Mouse (Mus musculus) midbrain, embryonic 12.5 days (tissue): ENCODE measurements around the gene Npm1. TPM values are rescaled to one million over a fixed set of nuclear protein-coding genes. Genes with fewer than 3 reads are reported as not detected.

Experiments used
- ATAC-seq: fragments of 200-750 bp; cut with Nextera tagmentation; 2 replicates; pipeline ENCODE4 v1.8.0; 2017; ENCODE audit warnings: low read depth, moderate TSS enrichment, moderate library complexity; ENCODE audit not compliant: low FRiP score
- H3K27ac ChIP-seq: fragments of 300-500 bp; sonication (generic); replicated peaks from 2 replicates; pipeline ENCODE4 v1.5.1; 2016; ENCODE audit warnings: mild to moderate bottlenecking
- H3K27me3 ChIP-seq: fragments of 300-500 bp; sonication (generic); 2 replicates; pipeline ENCODE4 v1.6.1; 2016; ENCODE audit warnings: mild to moderate bottlenecking
- H3K36me3 ChIP-seq: fragments of 300-500 bp; sonication (generic); 2 replicates; pipeline ENCODE4 v1.6.1; 2016
- H3K4me1 ChIP-seq: fragments of 300-500 bp; sonication (generic); 2 replicates; pipeline ENCODE4 v1.6.1; 2016
- H3K4me2 ChIP-seq: fragments of 300-500 bp; sonication (generic); replicated peaks from 2 replicates; pipeline ENCODE4 v1.6.1; 2016; ENCODE audit warnings: mild to moderate bottlenecking, moderate library complexity
- H3K4me3 ChIP-seq: fragments of 300-500 bp; sonication (generic); 2 replicates; pipeline ENCODE4 v1.5.1; 2016; ENCODE audit warnings: mild to moderate bottlenecking
- H3K9ac ChIP-seq: fragments of 300-500 bp; sonication (generic); replicated peaks from 2 replicates; pipeline ENCODE4 v1.6.1; 2016; ENCODE audit warnings: mild to moderate bottlenecking, moderate library complexity
- H3K9me3 ChIP-seq: fragments of 300-500 bp; sonication (generic); 2 replicates; pipeline ENCODE4 v1.6.1; 2016; ENCODE audit warnings: mild to moderate bottlenecking
- WGBS: fragments of 180-500 bp; shearing (Covaris S2); methylation state at CpG from one replicate; pipeline ENCODE4 v1.1.7; 2016; 5-methylcytosine and 5-hydroxymethylcytosine counted together
- polyA plus RNA-seq: library from polyadenylated mRNA; unstranded; fragments of >200 nt; fragmentation: Nextera tagmentation; extraction: Ambion mirVana; gene quantifications from 2 replicates; pipeline ENCODE4 v1.2.1, GENCODE M21; 2016

Npm1 gene
- polyA plus RNA-seq, 1 experiment from 2014 or later: 647 TPM

DNA sequence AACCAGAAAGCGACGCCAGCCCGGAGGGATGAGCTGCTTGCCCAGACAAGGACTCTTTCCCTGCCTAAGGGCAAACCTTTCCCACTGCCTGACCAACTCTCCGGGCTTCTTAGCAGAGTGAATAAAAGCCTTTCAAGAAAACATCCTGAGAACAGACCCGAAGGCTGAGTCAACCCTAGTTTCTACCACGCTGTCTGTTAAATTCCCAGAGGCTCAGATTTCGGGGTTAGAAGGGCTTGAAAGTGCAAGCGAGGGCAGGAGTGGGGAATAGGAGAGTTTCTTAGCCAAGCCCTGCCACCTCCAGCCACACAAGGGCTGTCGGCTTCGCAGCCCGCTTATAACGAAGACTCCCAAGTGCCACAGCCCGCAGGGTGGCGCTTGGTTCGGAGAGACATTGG lies 36.1 kb upstream of the Npm1 start:
- no peak overlapping the region for H3K4me3 ChIP-seq
- peaks cover 97% of the 10 kb centered on the region for H3K27me3 ChIP-seq
- no peak for ATAC-seq
- no peak overlapping the region for H3K4me2 ChIP-seq
- H3K27ac ChIP-seq: no peak overlapping the region
- H3K9ac ChIP-seq: no peak overlapping the region
- H3K36me3 ChIP-seq: no peaks in the 10 kb centered on the region
- H3K9me3 ChIP-seq: peaks cover 7% of the 10 kb centered on the region; the same call in 1 of the 2 replicates
- 2% methylated on average over 15 of the region's 15 CpGs for WGBS
- H3K4me1 ChIP-seq: peaks cover 41% of the 10 kb centered on the region

DNA sequence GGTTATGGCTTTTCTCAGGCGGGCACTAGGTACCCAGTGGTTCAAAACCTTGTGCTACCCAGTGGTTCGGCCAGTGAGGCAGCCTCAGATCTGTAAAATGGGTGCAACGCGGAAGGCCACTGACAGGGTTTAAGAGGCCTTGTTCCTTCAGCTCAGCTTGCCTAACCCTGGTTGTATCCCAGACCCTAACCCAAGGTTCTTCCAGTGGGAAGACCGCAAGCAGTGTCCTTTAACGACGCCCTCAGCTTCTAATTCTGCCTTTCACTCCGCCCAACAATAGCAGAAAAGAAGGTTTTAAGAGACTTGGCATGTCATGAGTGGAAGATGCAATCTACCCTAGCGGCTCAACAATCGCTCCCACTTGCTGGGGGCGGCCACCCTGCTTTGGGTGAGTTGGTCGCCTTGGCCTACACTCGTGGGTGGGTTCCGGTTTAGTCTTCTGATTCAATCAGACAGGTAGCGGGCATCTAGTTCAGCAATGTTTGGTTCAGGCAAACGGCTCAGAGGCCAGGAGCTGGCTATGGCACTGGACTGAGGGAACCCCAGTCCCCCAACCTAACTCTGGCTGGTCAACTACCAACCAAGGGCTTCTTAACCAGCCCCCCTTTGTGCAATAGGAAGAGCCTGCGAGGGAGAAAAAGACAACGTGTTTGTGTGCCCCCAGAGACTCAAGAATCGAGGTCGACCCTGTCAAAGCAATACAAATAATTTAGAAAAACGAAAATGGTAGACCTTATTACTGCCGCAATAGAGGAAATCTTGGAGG lies 35.5 kb upstream of the Npm1 start:
- Histone ChIP-seq H3K4me1 (peaks cover 35% of the 10 kb centered on the region), H3K4me2 (no peak overlapping the region), H3K27me3 (peaks cover 96% of the 10 kb centered on the region), H3K9me3 (peaks cover 7% of the 10 kb centered on the region; the same call in 1 of the 2 replicates), H3K36me3 (no peaks in the 10 kb centered on the region), H3K4me3 (no peak overlapping the region), H3K9ac (no peak overlapping the region), H3K27ac (no peak overlapping the region)
- WGBS: 17% methylated on average over 22 of the region's 22 CpGs
- ATAC-seq: no peak

DNA sequence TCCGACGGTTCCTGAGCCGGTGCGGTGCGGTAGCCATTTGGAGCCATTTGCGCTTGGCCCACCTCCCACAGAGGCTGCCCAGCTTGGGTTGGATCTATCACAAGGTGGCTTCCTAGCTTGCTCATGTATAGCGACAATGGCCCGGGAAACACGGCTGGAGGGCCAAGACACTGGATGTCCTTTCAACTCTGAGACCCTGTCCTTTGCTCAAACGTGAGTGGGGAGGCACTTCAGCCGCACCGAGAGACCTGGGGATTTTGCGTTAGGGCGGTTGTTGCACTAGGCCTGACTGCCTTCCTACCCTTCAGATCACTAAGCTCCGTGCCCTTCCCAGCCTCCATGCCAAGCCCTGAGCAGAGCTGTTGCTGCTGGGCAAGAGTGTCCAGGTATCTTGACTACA lies 34.7 kb upstream of the Npm1 start:
- Histone ChIP-seq H3K27ac (no peak overlapping the region), H3K9me3 (peaks cover 7% of the 10 kb centered on the region; the same call in 1 of the 2 replicates), H3K36me3 (no peaks in the 10 kb centered on the region), H3K4me2 (no peak overlapping the region), H3K9ac (no peak overlapping the region), H3K27me3 (peaks cover 95% of the 10 kb centered on the region), H3K4me3 (no peak overlapping the region), H3K4me1 (peaks cover 27% of the 10 kb centered on the region)
- ATAC-seq: no peak
- WGBS: 15% methylated on average over 15 of the region's 15 CpGs

DNA sequence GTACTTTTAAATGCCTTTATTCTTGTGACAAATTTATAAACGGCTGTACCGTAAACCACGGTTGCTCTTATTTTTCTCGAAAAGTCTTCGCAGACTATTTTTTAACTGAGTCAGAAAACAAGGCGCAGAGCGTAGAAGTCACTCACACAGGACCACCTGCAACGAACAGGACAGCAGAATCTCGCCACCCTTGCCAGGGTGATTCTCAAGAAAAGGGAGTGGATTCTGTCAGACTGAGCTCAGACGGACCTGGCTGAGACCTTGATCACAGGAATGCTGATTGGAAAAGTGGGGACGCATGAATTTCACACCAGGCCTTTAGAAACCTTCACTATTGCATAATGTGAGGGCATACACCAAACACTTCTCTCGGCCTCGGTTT lies 34.1 kb upstream of the Npm1 start:
- ATAC-seq: no peak
- H3K4me3 ChIP-seq: no peak overlapping the region
- H3K36me3 ChIP-seq: no peaks in the 10 kb centered on the region
- WGBS: 28% methylated on average over 13 of the region's 13 CpGs
- H3K9me3 ChIP-seq: peaks cover 7% of the 10 kb centered on the region; the same call in 1 of the 2 replicates
- peaks cover 22% of the 10 kb centered on the region for H3K4me1 ChIP-seq
- H3K27me3 ChIP-seq: peaks cover 90% of the 10 kb centered on the region
- no peak overlapping the region for H3K27ac ChIP-seq
- no peak overlapping the region for H3K9ac ChIP-seq
- H3K4me2 ChIP-seq: no peak overlapping the region

DNA sequence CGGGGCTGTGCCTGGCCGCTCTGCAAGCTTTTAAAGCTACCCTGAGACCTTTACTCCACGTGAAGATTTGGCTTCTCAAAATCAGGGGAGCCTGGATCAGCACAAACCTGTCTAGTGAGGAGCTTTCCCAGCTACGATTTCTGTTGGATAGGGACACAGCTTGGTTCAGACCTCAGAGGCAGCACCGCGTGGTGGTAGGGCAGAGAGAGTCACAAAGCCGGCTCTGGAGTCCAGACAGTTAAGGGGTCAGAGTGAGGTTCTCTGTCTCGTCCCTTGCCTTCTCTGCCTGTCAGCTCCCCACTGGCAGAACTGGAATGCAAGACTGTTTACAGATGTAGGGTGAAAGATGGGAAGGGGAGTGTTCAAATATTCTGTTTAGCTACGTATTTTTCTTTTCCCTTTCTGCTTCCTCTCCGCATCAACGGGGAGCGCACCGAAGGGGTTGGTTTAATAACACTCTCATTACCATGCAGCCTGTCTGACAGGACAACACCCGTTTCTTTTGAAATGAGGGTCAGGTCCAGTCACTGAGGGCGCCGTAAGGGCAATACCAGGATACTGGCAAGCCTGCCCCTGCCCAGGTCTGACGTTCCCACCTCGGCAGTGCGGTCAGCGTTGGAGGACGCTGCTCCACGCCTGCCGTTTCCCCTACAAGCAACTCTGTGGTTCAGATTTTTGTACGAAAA lies 33.6 kb upstream of the Npm1 start:
- Histone ChIP-seq H3K4me3 (no peak overlapping the region), H3K9ac (no peak overlapping the region), H3K27ac (no peak overlapping the region), H3K36me3 (no peaks in the 10 kb centered on the region), H3K27me3 (peaks cover 86% of the 10 kb centered on the region), H3K9me3 (peaks cover 7% of the 10 kb centered on the region; the same call in 1 of the 2 replicates), H3K4me2 (no peak overlapping the region), H3K4me1 (peaks cover 19% of the 10 kb centered on the region)
- no peak for ATAC-seq
- 11% methylated on average over 24 of the region's 24 CpGs for whole genome bisulfite sequencing

DNA sequence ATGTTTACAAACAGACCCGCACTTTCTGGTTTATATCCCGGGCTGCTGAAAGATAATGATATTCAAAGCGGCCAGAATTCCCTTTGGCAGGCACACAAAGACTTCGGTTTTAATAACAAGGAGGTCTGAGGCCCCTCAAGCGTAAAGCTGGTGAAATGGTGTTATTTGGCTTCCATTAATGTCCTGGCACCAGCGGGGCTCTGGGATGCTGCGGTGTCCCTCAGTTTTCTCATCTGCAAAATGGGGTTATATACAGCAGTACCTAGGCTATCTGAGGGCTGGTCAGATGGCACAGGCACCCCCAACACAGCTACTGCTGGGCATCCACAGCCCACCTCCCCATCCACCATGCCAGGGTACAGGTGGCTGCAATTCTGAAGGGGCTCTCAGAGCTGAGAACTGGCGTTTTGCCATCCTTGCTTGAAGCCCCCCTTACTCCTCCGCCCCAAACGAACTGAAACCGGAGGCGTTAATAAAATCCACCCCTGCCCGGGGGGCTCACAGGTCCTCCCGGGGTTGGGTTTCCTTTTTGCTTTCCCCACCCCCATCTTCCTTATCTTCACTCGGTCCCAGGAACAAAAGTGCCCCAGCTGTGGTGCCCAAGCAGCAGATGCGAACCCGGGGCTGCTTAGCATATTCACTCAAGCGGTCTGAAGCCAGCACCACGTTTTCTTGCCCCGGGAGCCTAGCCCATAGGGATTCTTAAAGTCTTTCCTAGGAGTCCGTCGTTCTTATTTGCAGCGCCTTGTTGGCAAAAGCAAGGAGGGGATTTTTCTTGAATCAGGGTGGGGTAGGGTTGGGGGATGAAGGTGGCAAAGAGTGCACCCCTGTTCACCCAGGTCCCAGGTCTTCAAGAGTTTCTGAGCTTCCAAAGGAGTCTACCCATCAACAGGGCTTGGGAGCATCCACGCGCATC lies 32.8 kb upstream of the Npm1 start:
- peaks cover 86% of the 10 kb centered on the region for H3K27me3 ChIP-seq
- no peaks in the 10 kb centered on the region for H3K36me3 ChIP-seq
- H3K4me2 ChIP-seq: no peak overlapping the region
- H3K9me3 ChIP-seq: peaks cover 7% of the 10 kb centered on the region; the same call in 1 of the 2 replicates
- H3K27ac ChIP-seq: no peak overlapping the region
- H3K9ac ChIP-seq: no peak overlapping the region
- 0 out of 2 replicates have a peak, but pooled peaks have one; percentile 31 for ATAC-seq
- WGBS: 2% methylated on average over 25 of the region's 25 CpGs
- peaks cover 11% of the 10 kb centered on the region for H3K4me1 ChIP-seq
- no peak overlapping the region for H3K4me3 ChIP-seq

DNA sequence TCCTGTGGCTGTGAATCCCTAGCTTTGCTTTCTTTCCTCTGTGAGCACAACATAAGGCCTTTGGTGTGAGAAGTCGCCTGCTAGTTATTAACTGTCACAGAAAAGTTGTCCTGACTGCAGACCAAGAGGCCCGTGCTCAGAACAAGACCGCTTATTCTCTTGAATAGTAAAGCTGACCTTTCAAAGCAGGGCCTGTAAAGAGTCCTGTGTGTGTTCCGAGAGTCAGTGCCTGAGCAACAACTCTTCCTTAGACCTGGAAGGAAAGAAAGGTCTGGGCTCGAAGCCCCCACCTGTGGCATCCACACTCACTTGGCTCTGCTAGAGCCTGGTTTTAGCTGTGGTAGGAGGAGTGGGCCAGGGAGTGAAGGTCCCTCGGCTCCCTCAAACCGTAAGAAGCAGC lies 32.1 kb upstream of the Npm1 start:
- H3K4me1 ChIP-seq: peaks cover 4% of the 10 kb centered on the region
- H3K27ac ChIP-seq: no peak overlapping the region
- H3K4me3 ChIP-seq: no peak overlapping the region
- H3K27me3 ChIP-seq: peaks cover 86% of the 10 kb centered on the region
- 21% methylated on average over 7 of the region's 7 CpGs for WGBS
- H3K4me2 ChIP-seq: no peak overlapping the region
- H3K9me3 ChIP-seq: peaks cover 7% of the 10 kb centered on the region; the same call in 1 of the 2 replicates
- H3K36me3 ChIP-seq: no peaks in the 10 kb centered on the region
- no peak for ATAC-seq
- no peak overlapping the region for H3K9ac ChIP-seq

DNA sequence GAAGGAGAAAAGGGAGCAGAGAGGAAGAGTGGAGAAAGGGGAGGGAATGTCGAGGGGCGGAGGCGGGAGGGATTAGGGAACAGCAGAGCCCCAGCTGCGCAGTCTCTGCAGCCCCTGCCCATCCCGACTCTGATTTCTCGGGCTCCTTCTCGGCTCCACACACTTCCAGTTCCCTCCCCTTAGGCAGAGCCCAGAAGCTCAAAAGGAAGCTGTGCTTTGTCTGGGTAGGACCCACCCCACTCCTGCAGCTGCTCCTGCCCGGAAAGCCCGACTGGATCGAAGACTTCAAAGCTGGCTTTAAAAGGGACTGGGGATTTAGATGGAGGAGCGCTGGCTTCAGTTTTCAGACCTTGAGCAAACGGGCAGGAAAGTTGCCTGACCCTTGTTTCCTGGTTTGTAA lies 30.7 kb upstream of the Npm1 start:
- Histone ChIP-seq H3K27ac (no peak overlapping the region), H3K4me3 (peak overlapping the region; percentile 19; the same call in 1 of the 2 replicates), H3K9ac (no peak overlapping the region), H3K27me3 (peaks cover 73% of the 10 kb centered on the region), H3K4me2 (peak overlapping the region; percentile 33), H3K9me3 (peaks cover 7% of the 10 kb centered on the region; the same call in 1 of the 2 replicates), H3K36me3 (no peaks in the 10 kb centered on the region), H3K4me1 (peaks cover 3% of the 10 kb centered on the region; the same call in 1 of the 2 replicates)
- ATAC-seq: peak; percentile 83
- under 1% methylated on average over 12 of the region's 12 CpGs for whole genome bisulfite sequencing

DNA sequence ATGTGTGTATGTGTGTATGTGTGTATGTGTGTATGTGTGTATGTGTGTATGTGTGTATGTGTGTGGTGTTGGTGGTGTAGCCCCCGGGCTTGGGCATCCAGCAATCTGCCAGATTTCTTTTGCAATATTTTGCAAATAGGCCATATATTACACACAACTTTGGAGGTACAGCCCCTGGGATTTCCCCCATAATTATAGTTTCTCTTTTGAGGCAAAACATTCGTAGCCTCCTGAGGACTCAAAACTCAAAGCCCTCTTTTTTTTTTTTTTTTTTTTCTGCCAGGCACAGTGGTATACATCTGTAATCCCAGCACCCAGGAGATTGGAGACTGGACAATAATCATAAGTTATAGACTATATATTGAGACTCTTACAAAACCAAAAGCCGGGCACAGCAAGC lies 18.8 kb upstream of the Npm1 start:
- ATAC-seq: no peak
- no peak overlapping the region for H3K27ac ChIP-seq
- H3K4me2 ChIP-seq: no peak overlapping the region
- no peaks in the 10 kb centered on the region for H3K9me3 ChIP-seq
- no peak overlapping the region for H3K9ac ChIP-seq
- H3K4me1 ChIP-seq: peaks cover 19% of the 10 kb centered on the region
- no peak overlapping the region for H3K4me3 ChIP-seq
- peaks cover 51% of the 10 kb centered on the region for H3K27me3 ChIP-seq
- 81% methylated on average over 3 of the region's 3 CpGs for WGBS
- no peaks in the 10 kb centered on the region for H3K36me3 ChIP-seq

DNA sequence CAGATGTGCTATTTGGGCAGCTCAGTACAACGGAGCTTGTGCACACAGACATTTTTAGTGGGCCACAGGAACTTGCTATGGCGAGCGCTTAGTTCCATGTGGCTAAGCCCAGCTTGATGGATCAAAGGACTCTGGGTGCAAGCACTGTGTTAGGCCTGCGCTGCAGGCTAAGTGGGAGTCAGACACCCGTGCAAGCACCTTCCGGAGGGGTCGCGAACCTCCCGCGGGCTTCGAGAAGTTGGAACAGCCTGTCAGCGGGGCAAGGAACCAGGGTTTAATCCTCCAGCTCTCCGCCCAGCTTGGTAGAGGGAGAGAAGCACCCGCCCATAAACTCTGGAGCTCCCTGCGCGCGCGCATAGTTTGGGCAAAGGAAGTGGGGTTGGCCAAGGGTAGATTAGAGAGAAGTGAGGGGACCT lies 17.7 kb upstream of the Npm1 start:
- peaks cover 19% of the 10 kb centered on the region for H3K4me1 ChIP-seq
- 1% methylated on average over 18 of the region's 18 CpGs for WGBS
- H3K27ac ChIP-seq: no peak overlapping the region
- no peaks in the 10 kb centered on the region for H3K9me3 ChIP-seq
- H3K9ac ChIP-seq: no peak overlapping the region; the same call in 1 of the 2 replicates
- H3K36me3 ChIP-seq: no peaks in the 10 kb centered on the region
- H3K4me3 ChIP-seq: peak overlapping the region; percentile 19; the same call in 1 of the 2 replicates
- H3K27me3 ChIP-seq: peaks cover 55% of the 10 kb centered on the region
- peak overlapping the region; percentile 50 for H3K4me2 ChIP-seq
- ATAC-seq: no peak; the same call in 1 of the 2 replicates

DNA sequence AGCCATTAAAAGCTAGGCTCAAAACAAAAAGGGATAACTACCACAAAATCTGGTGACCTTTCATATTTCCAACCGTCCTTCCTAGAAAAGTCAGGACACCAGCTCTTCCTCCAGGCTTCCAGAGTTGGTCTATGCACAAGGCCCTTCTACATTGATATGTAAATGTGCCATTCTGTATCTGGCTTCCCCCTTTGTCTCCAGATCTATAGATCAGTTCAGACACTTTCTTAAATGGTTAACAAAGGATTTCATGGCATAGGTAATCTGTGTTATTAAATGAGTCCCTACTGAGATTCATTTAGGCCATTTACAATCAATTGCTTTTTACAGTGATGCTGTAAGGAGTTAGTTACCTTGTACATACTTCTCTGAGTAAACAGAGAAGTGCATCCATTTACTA lies 16.8 kb upstream of the Npm1 start:
- H3K27ac ChIP-seq: no peak overlapping the region
- no peaks in the 10 kb centered on the region for H3K36me3 ChIP-seq
- no peaks in the 10 kb centered on the region for H3K9me3 ChIP-seq
- H3K4me2 ChIP-seq: no peak overlapping the region
- no peak overlapping the region for H3K9ac ChIP-seq
- no peak overlapping the region for H3K4me3 ChIP-seq
- H3K4me1 ChIP-seq: peaks cover 19% of the 10 kb centered on the region
- 20% methylated on average over 1 of the region's 1 CpGs for WGBS
- ATAC-seq: no peak
- peaks cover 53% of the 10 kb centered on the region for H3K27me3 ChIP-seq
